Mouse (Mus musculus) olfactory bulb, adult 2 months (tissue): ENCODE measurements at regions not wholly inside any gene's neighbourhood (a gene's known extent, or its start where the extent isn't known, plus 50 kb on each side); places are given as distances from the start of the nearest gene placed in this dataset.

Experiments
- CTCF ChIP-seq: fragments of 200-500 bp; IDR thresholded peaks from 2 replicates; pipeline ENCODE4 v1.5.1; 2012; ENCODE audit warnings: low read depth, mild to moderate bottlenecking, low read length, moderate library complexity; ENCODE audit not compliant: insufficient read depth
- POLR2A ChIP-seq: fragments of 200-500 bp; IDR thresholded peaks from 2 replicates; pipeline ENCODE4 v1.6.1; 2012; ENCODE audit warnings: mild to moderate bottlenecking, low read depth, low read length, moderate library complexity; ENCODE audit not compliant: insufficient read depth

GRCm38 (mm10) chr4:142292760-142293159 lies 53.6 kb upstream of the Kazn start:
- no peak for TF ChIP-seq POLR2A
- no peak for TF ChIP-seq CTCF
